20 mouse cellular contexts compared by ENCODE assay signal in the genomic region with DNA sequence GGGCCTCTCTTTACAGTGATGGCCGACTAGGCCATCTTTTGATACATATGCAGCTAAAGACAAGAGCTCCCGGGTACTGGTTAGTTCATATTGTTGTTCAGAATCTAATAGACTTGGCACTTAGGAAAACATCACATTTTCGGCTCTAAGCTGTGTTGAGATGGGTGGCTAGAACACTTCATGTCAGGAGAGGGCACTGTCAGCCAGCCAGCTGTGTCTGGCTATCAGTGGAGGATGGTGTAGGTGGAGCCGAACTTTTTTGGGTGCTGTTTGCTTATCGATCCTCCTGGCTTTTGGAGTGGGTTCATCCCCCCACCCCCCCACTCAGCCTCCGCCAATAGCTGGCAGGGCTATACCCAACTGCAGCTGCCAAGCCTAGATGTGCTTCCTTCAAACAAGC.
DNase-seq lines count a peak whose midpoint lies in the region; ATAC-seq and TF ChIP-seq lines count a peak whose summit lies in the region.
"Had no signal": no experiment of that assay in that cellular context is flagged by ENCODE, and none has a peak within 500 bp of the region (broad histone marks: within the 10 kb centered on the region; RNA-seq: fewer than 3 reads in every experiment).

No protein-coding gene starts in this region.

- H3K36me3 ChIP-seq in hindbrain, postnatal 0 days (ENCODE audit: insufficient read depth, low read length): no peaks in the 10 kb centered on the region
- no peaks in the 10 kb centered on the region for H3K36me3 ChIP-seq in hindbrain, embryonic 10.5 days
- no peaks in the 10 kb centered on the region for H3K36me3 ChIP-seq in liver, adult 2 months (ENCODE audit: control insufficient read depth, insufficient read depth, low read length)
- no peaks in the 10 kb centered on the region for H3K36me3 ChIP-seq in liver, embryonic 12.5 days
- H3K36me3 ChIP-seq in ES-Bruce4 (ENCODE audit: control insufficient read depth, insufficient read depth, low read length, poor library complexity, severe bottlenecking): no peaks in the 10 kb centered on the region
- H3K36me3 ChIP-seq: forebrain, embryonic 12.5 days; heart, embryonic 13.5 days; stomach, embryonic 15.5 days had no signal

- H3K9me3 ChIP-seq in hindbrain, postnatal 0 days (ENCODE audit: low read length): no peaks in the 10 kb centered on the region
- no peaks in the 10 kb centered on the region for H3K9me3 ChIP-seq in hindbrain, embryonic 10.5 days
- no peaks in the 10 kb centered on the region for H3K9me3 ChIP-seq in liver, embryonic 12.5 days (replicated peaks)
- no peaks in the 10 kb centered on the region for H3K9me3 ChIP-seq in ES-Bruce4 (replicated peaks; ENCODE audit: control insufficient read depth, insufficient read depth, low read length, poor library complexity, severe bottlenecking)
- H3K9me3 ChIP-seq: forebrain, embryonic 12.5 days; heart, embryonic 13.5 days; stomach, embryonic 15.5 days had no signal

- H3K4me3 ChIP-seq in hindbrain, postnatal 0 days (ENCODE audit: low read length): no peak overlapping the region
- no peak overlapping the region for H3K4me3 ChIP-seq in hindbrain, embryonic 10.5 days
- H3K4me3 ChIP-seq in liver, adult 2 months (ENCODE audit: insufficient read depth, low read depth, low read length): no peak overlapping the region
- H3K4me3 ChIP-seq in liver, embryonic 12.5 days: no peak overlapping the region
- H3K4me3 ChIP-seq in ES-Bruce4 (ENCODE audit: low read depth, low read length): no peak overlapping the region
- H3K4me3 ChIP-seq: forebrain, embryonic 12.5 days; heart, embryonic 13.5 days; stomach, embryonic 15.5 days had no signal

- peak; percentile 40; the same call in 1 of the 2 replicates for ATAC-seq in hindbrain, postnatal 0 days
- no peak for ATAC-seq in liver, embryonic 12.5 days
- ATAC-seq: activated CD4-positive, CD25-positive, alpha-beta regulatory T cell, adult 4 months had no signal

- TF ChIP-seq CTCF in hindbrain, postnatal 0 days (IDR thresholded peaks at IDR 0.05; ENCODE audit: low read depth): peak; percentile 64
- no peak for TF ChIP-seq CTCF in liver, adult 2 months (IDR thresholded peaks at IDR 0.05; ENCODE audit: low read depth, low read length)
- peak; percentile 26 for TF ChIP-seq CTCF in ES-Bruce4 (IDR thresholded peaks at IDR 0.05; ENCODE audit: low read depth, low read length)
- TF ChIP-seq CTCF in brain, embryonic 14.5 days (IDR thresholded peaks at IDR 0.05; ENCODE audit: borderline replicate concordance, extremely low read depth, insufficient read depth, insufficient read length): peak; percentile 29; the same call in 1 of the 2 replicates

- DNase-seq in hindbrain, postnatal 0 days (ENCODE audit: low spot score): peak; percentile 57
- no peak for DNase-seq in hindbrain, embryonic 10.5 days (ENCODE audit: low spot score)
- peak; percentile 7 for DNase-seq in liver, adult 2 months (ENCODE audit: extremely low read depth, low read depth, low spot score)
- DNase-seq in brain, embryonic 14.5 days (ENCODE audit: low read depth): no peak
- DNase-seq in cerebellum, postnatal 36 days: no peak
- DNase-seq: adrenal gland, postnatal 14 days; cerebellum, adult 9-11 months; kidney, adult 11 months; kidney, postnatal 10 days; midbrain, embryonic 14.5 days; right cerebral cortex, adult 18-20 months; spleen, adult 18-20 months; thymus, postnatal 14 days had no signal

- 50% methylated on average over 6 of the region's 6 CpGs for WGBS in hindbrain, postnatal 0 days
- 46% methylated on average over 6 of the region's 6 CpGs for WGBS in hindbrain, embryonic 10.5 days
- 44% methylated on average over 6 of the region's 6 CpGs for WGBS in liver, adult 2 months
- 43% methylated on average over 6 of the region's 6 CpGs for WGBS in liver, embryonic 12.5 days (ENCODE audit: insufficient replicate concordance)

- H3K79me2 ChIP-seq in liver, adult 2 months (ENCODE audit: control insufficient read depth, insufficient read depth, low read length): no peaks in the 10 kb centered on the region

- H3K27me3 ChIP-seq in hindbrain, postnatal 0 days (ENCODE audit: insufficient read depth, low read length): no peaks in the 10 kb centered on the region
- H3K27me3 ChIP-seq in hindbrain, embryonic 10.5 days (ENCODE audit: insufficient read depth, poor library complexity, severe bottlenecking): no peaks in the 10 kb centered on the region
- no peaks in the 10 kb centered on the region for H3K27me3 ChIP-seq in liver, adult 2 months (ENCODE audit: control insufficient read depth, insufficient read depth, low read length)
- H3K27me3 ChIP-seq in liver, embryonic 12.5 days (replicated peaks): no peaks in the 10 kb centered on the region
- H3K27me3 ChIP-seq in ES-Bruce4 (ENCODE audit: control insufficient read depth, insufficient read depth, low read length, poor library complexity, severe bottlenecking): no peaks in the 10 kb centered on the region
- H3K27me3 ChIP-seq: forebrain, embryonic 12.5 days; stomach, embryonic 15.5 days had no signal

- no peak overlapping the region for H3K4me2 ChIP-seq in hindbrain, postnatal 0 days (ENCODE audit: low read depth, low read length)
- H3K4me2 ChIP-seq in liver, embryonic 12.5 days: no peak overlapping the region
- H3K4me2 ChIP-seq: forebrain, embryonic 12.5 days; heart, embryonic 13.5 days; stomach, embryonic 15.5 days had no signal

- H3K27ac ChIP-seq in hindbrain, postnatal 0 days: no peak overlapping the region
- H3K27ac ChIP-seq in hindbrain, embryonic 10.5 days: no peak overlapping the region
- no peak overlapping the region for H3K27ac ChIP-seq in liver, adult 2 months (replicated peaks; ENCODE audit: insufficient read depth, low read depth, low read length)
- H3K27ac ChIP-seq in liver, embryonic 12.5 days: no peak overlapping the region
- no peak overlapping the region for H3K27ac ChIP-seq in ES-Bruce4 (ENCODE audit: insufficient read depth, low read length)
- H3K27ac ChIP-seq: forebrain, embryonic 12.5 days; heart, embryonic 13.5 days; liver, embryonic 14.5 days; stomach, embryonic 15.5 days had no signal

- TF ChIP-seq EP300 in ES-Bruce4 (IDR thresholded peaks at IDR 0.05; ENCODE audit: insufficient read depth, low read depth, low read length): no peak

- H3K9ac ChIP-seq in hindbrain, postnatal 0 days (replicated peaks; ENCODE audit: low read length): no peak overlapping the region
- H3K9ac ChIP-seq in liver, adult 2 months (ENCODE audit: low read depth, low read length): no peak overlapping the region
- H3K9ac ChIP-seq in liver, embryonic 12.5 days: no peak overlapping the region
- no peak overlapping the region for H3K9ac ChIP-seq in ES-Bruce4 (ENCODE audit: low read depth, poor library complexity, severe bottlenecking)
- H3K9ac ChIP-seq: forebrain, embryonic 12.5 days; heart, embryonic 13.5 days; liver, embryonic 14.5 days; stomach, embryonic 15.5 days had no signal

- no peaks in the 10 kb centered on the region for H3K4me1 ChIP-seq in hindbrain, postnatal 0 days (ENCODE audit: insufficient read depth, low read length)
- peaks cover 3% of the 10 kb centered on the region; the same call in 1 of the 2 replicates for H3K4me1 ChIP-seq in hindbrain, embryonic 10.5 days (replicated peaks)
- H3K4me1 ChIP-seq in liver, adult 2 months (ENCODE audit: control insufficient read depth, insufficient read depth, low read length): no peaks in the 10 kb centered on the region
- no peaks in the 10 kb centered on the region for H3K4me1 ChIP-seq in liver, embryonic 12.5 days
- H3K4me1 ChIP-seq in ES-Bruce4 (ENCODE audit: control insufficient read depth, insufficient read depth, low read length): no peaks in the 10 kb centered on the region
- H3K4me1 ChIP-seq: forebrain, embryonic 12.5 days; heart, embryonic 13.5 days; stomach, embryonic 15.5 days had no signal

- TF ChIP-seq POLR2A in liver, adult 2 months (IDR thresholded peaks at IDR 0.05; ENCODE audit: extremely low read depth, insufficient read depth, low read length): no peak
- no peak for TF ChIP-seq POLR2A in ES-Bruce4 (IDR thresholded peaks at IDR 0.05; ENCODE audit: insufficient read depth, low read length)
- TF ChIP-seq POLR2A in brain, embryonic 14.5 days (IDR thresholded peaks at IDR 0.05; ENCODE audit: borderline replicate concordance, extremely low read depth, insufficient read depth, insufficient read length, poor library complexity, severe bottlenecking): no peak

Comparison
In these comparisons a context has a peak if more than half of its experiments do, and no peak if none do; other contexts are left out.
1. DNase-seq: peak in hindbrain, postnatal 0 days (single experiment) and liver, adult 2 months (single experiment); none in hindbrain, embryonic 10.5 days (single experiment), brain, embryonic 14.5 days (single experiment) and cerebellum, postnatal 36 days (0 of 2).